In genomic region chr14:43924688-43925403, GRCm38 (mm10) we compare ENCODE assay signal across 8 mouse cellular contexts. TPM values are rescaled to one million over a fixed set of nuclear protein-coding genes. Genes with fewer than 3 reads are reported as not detected.
DNase-seq lines count a peak whose midpoint lies in the region; ATAC-seq lines count a peak whose summit lies in the region.
"Not testable (repeated sequence)": the region's sequence is repeated elsewhere in the genome, so short reads cannot be mapped to it uniquely, and the experiment has no call there.

Gene Gm8113 (plus strand): TSS chr14:43925390.

- H3K9ac ChIP-seq in embryonic facial prominence, embryonic 12.5 days: peak within 1 kb of the TSS; percentile 52; the same call in 1 of the 2 replicates

- not testable (repeated sequence) for H3K27me3 ChIP-seq in embryonic facial prominence, embryonic 12.5 days

- peak within 1 kb of the TSS; percentile 44 for H3K4me3 ChIP-seq in embryonic facial prominence, embryonic 12.5 days

- DNase-seq in adrenal gland, postnatal 10 days: peak; percentile 68
- peak; percentile 29 for DNase-seq in kidney, adult 11 months
- DNase-seq in left cerebral cortex, postnatal 25 days (ENCODE audit: low spot score in 2 of 2): peak; percentile 32 to 49
- peak; percentile 34 for DNase-seq in right cerebral cortex, postnatal 25 days
- peak; percentile 76 for DNase-seq in yolk sac, embryonic 10.5 days (ENCODE audit: low spot score)

- H3K4me2 ChIP-seq in embryonic facial prominence, embryonic 12.5 days (replicated peaks): peak within 1 kb of the TSS; percentile 40

- H3K4me1 ChIP-seq in embryonic facial prominence, embryonic 12.5 days: not testable (repeated sequence)

- intact Hi-C loops in left cerebral cortex, postnatal 25 days (cut with DNase I): not testable (repeated sequence)

- not testable (repeated sequence) for H3K36me3 ChIP-seq in embryonic facial prominence, embryonic 12.5 days

- H3K9me3 ChIP-seq in embryonic facial prominence, embryonic 12.5 days: not testable (repeated sequence)

- peak within 1 kb of the TSS; percentile 84 for H3K27ac ChIP-seq in embryonic facial prominence, embryonic 12.5 days

- ATAC-seq in embryonic facial prominence, embryonic 12.5 days (ENCODE audit: insufficient number of reproducible peaks, insufficient read depth, low FRiP score, low TSS enrichment): peak; percentile 86
- peak; percentile 93 for ATAC-seq in granulocyte monocyte progenitor cell, adult 5-6 weeks (replicated peaks; ENCODE audit: poor library complexity, severe bottlenecking)
- peak; percentile 94 for ATAC-seq in megakaryocyte-erythroid progenitor cell, adult 5-6 weeks (replicated peaks; ENCODE audit: low FRiP score, low TSS enrichment, poor library complexity, severe bottlenecking)

- WGBS in embryonic facial prominence, embryonic 12.5 days: 9% methylated on average over 10 of the region's 10 CpGs

RNA-seq across cellular contexts. Expression of gene Gm8113, which starts in this region (rescaled TPM):
- 1 to 10 TPM; 1.6 to 4.7 TPM for total RNA-seq in adrenal gland, postnatal 10 days (2021)
- polyA plus RNA-seq in embryonic facial prominence, embryonic 12.5 days (2016; fragmentation: Nextera tagmentation; extraction: Ambion mirVana): 9.3 and 13.9 TPM in 2 replicates
- total RNA-seq in granulocyte monocyte progenitor cell, adult 5-6 weeks (2014; fragmentation: Nextera tagmentation): 8.1 and 11.5 TPM in 2 replicates
- 3.2 and 5.9 TPM in 2 replicates for total RNA-seq in granulocyte monocyte progenitor cell, adult 5-6 weeks (2017)
- not detected for total RNA-seq in left cerebral cortex, postnatal 25 days (2021)
- 9.8 and 13.6 TPM in 2 replicates for total RNA-seq in megakaryocyte-erythroid progenitor cell, adult 5-6 weeks (2014; fragmentation: Nextera tagmentation)
- total RNA-seq in megakaryocyte-erythroid progenitor cell, adult 5-6 weeks (2017): 5.1 and 5.2 TPM in 2 replicates

Comparison
In these comparisons a context has a peak if more than half of its experiments do, and no peak if none do; other contexts are left out.
1. Peak in every context shown above with its lines: DNase-seq, ATAC-seq, H3K4me3 ChIP-seq and H3K27ac ChIP-seq.
2. Peak in DNase-seq in left cerebral cortex, postnatal 25 days; RNA of the gene not detected or under 1 TPM.